ENCODE assay signal across 11 mouse cellular contexts in the genomic region with DNA sequence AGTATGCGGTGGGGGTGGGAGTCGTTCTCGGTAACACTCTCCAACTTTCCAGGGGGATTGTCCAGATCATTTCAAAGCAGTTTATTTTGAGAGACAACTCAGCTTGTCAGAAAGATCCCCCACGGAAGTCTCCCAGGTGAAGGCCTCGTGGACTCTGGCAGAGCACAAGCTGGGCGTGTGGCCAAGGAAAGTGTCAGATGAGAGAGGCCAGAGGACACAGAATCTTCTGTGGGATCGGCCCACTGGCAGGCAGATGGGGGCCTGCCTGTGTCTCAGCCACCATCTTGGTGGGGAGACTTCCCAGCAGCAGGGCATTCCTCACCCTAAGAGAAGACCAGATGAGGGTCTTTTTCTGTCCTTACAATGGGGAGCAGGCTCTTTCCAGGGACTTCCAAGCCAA.
A peak's percentile ranks its signal among the peaks of the same experiment; 100 is the strongest.
DNase-seq lines count a peak whose midpoint lies in the region; ATAC-seq lines count a peak whose summit lies in the region.
"Had no signal": no experiment of that assay in that cellular context is flagged by ENCODE, and none has a peak within 500 bp of the region (broad histone marks: within the 10 kb centered on the region; RNA-seq: fewer than 3 reads in every experiment).

No protein-coding gene starts in this region.

- no peak overlapping the region for H3K4me3 ChIP-seq in neural tube, embryonic 15.5 days (replicated peaks)
- H3K4me3 ChIP-seq: liver, embryonic 15.5 days; midbrain, embryonic 13.5 days had no signal

- no peaks in the 10 kb centered on the region for H3K27me3 ChIP-seq in neural tube, embryonic 15.5 days (replicated peaks)
- H3K27me3 ChIP-seq: liver, embryonic 15.5 days; midbrain, embryonic 13.5 days had no signal

- peaks cover 67% of the 10 kb centered on the region for H3K36me3 ChIP-seq in neural tube, embryonic 15.5 days
- H3K36me3 ChIP-seq: liver, embryonic 15.5 days had no signal

- no peaks in the 10 kb centered on the region for H3K9me3 ChIP-seq in neural tube, embryonic 15.5 days (replicated peaks)
- H3K9me3 ChIP-seq: liver, embryonic 15.5 days; midbrain, embryonic 13.5 days had no signal

- H3K4me1 ChIP-seq in neural tube, embryonic 15.5 days, result no peaks in the 10 kb centered on the region
- H3K4me1 ChIP-seq: liver, embryonic 15.5 days; midbrain, embryonic 13.5 days had no signal

- ATAC-seq in cerebellum, adult (ENCODE audit: insufficient number of reproducible peaks, low FRiP score, low TSS enrichment), result no peak
- no peak for ATAC-seq in neural tube, embryonic 15.5 days (ENCODE audit: low FRiP score)
- ATAC-seq: midbrain, embryonic 13.5 days; Patski had no signal

- no peak overlapping the region for H3K9ac ChIP-seq in neural tube, embryonic 15.5 days (replicated peaks)
- H3K9ac ChIP-seq: liver, embryonic 15.5 days; midbrain, embryonic 13.5 days had no signal

- no peak overlapping the region for H3K4me2 ChIP-seq in neural tube, embryonic 15.5 days
- H3K4me2 ChIP-seq: liver, embryonic 15.5 days; midbrain, embryonic 13.5 days had no signal

- DNase-seq in cerebellum, adult 11-12 months, result peak; percentile 61
- DNase-seq in neural tube, embryonic 10.5 days (ENCODE audit: extremely low spot score, low spot score), result no peak
- DNase-seq in heart, adult 9 months (ENCODE audit: low spot score in 2 of 2), result peak; percentile 23 to 58
- DNase-seq in kidney, postnatal 4 days, result peak; percentile 23 to 26
- DNase-seq in frontal cortex, postnatal 25 days (ENCODE audit: low spot score in 2 of 2), result no peak
- no peak for DNase-seq in layer of hippocampus, adult 9-11 months

- 0 out of 2 replicates have a peak overlapping the region, but pooled peaks have one; percentile 5 for H3K27ac ChIP-seq in neural tube, embryonic 15.5 days (replicated peaks)
- H3K27ac ChIP-seq: liver, embryonic 15.5 days; midbrain, embryonic 13.5 days had no signal

- WGBS in neural tube, embryonic 15.5 days, result 79% methylated on average over 7 of the region's 7 CpGs

Comparison
In these comparisons a context has a peak if more than half of its experiments do, and no peak if none do; other contexts are left out.
1. DNase-seq: peak in cerebellum, adult 11-12 months (single experiment), heart, adult 9 months (2 of 2) and kidney, postnatal 4 days (2 of 2); none in neural tube, embryonic 10.5 days (single experiment), frontal cortex, postnatal 25 days (0 of 2) and layer of hippocampus, adult 9-11 months (single experiment).